Mouse (Mus musculus): Measurements from ENCODE around the gene Wdcp.
"Not testable (repeated sequence)": the region's sequence is repeated elsewhere in the genome, so short reads cannot be mapped to it uniquely, and the experiment has no call there.

Wdcp gene

DNA sequence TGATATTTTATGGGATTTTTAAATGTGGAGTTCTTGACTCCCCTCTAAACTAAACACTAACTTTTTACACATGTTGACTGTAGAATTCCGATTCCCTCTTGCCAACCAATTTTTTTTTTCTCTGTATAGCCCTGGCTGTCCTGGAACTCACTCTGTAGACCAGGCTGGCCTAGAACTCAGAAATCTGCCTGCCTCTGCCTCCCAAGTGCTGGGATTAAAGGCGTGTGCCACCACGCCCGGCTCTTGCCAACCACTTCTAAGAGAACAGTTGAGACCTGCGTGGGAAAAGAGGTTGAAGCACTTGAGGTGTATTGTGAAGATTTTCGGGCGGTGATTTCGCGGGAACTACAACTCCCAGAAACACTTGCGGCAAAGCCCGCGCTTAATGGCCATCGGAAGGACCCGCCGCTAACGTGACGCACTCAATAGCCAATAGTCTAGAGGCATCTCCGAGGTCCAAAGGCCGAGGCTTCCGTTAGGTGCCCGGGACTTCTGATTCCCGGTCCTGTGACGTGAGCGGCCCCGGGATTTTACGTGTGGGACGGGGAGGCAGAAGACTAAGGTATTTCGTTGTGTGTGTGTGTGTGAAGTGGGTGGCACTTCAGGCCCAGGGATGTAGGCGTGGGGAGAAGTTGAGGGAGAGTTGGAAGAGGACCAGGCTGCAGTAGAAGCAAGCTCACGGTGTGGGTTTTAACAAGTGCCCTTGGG is at the start of gene Wdcp:
TSS of gene Wdcp (plus strand) at position 414 of the 708 bp plus-strand sequence.
- DNase-seq (ENCODE audit: low spot score in 2 of 2), result peak; percentile 95 to 97

DNA sequence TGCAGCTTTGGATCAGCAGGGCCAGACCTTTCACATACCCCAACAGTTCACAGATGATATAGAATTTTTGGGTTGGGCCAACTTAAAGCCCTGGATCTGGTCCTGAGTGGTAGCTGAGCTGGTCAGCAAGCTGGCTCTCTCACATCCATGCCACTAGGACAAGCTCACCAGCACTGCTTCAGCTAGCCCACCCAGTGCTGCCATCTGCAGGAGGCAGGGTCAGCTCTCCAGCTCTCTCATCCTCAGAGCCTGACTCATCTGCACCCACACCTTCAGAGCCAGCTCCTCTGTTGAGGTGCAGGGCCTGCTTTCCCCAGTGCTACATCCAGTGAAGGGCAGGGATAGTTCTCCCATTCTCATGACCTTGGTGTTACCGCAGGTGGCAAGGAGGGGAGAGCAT is 49.4 kb upstream of the Wdcp start:
- DNase-seq (ENCODE audit: low spot score in 2 of 2), result peak in 1 of 2 experiments; percentile 38

GRCm38 (mm10) chr12:4797471-4797870 is 45.6 kb upstream of the Wdcp start:
- not testable (repeated sequence) for DNase-seq (ENCODE audit: low spot score in 2 of 2)

DNA sequence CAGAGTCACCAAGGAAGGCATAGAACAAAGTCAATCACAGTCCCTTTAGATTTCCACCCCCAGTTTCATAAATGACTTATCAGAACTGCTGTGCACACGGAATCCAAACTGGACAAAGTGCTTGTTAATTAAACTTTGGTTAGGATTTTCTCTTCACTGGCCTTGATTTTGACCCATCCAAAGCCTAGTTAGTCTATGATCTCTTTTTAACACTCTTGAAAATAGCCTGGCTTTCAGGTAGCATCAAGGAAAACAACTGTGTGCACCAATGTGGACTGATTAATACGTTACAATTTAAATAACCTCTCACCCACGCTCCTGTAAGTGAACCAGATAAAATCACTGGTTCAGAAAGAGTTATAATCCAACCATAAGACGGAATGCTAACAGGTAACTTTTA is 32.1 kb upstream of the Wdcp start:
- no peak for DNase-seq (ENCODE audit: low spot score in 2 of 2)

- DNase-seq (ENCODE audit: low spot score in 2 of 2), result no peak
Measured at GRCm38 (mm10) chr12:4811705-4812104, 31.4 kb upstream of the Wdcp start.

DNA sequence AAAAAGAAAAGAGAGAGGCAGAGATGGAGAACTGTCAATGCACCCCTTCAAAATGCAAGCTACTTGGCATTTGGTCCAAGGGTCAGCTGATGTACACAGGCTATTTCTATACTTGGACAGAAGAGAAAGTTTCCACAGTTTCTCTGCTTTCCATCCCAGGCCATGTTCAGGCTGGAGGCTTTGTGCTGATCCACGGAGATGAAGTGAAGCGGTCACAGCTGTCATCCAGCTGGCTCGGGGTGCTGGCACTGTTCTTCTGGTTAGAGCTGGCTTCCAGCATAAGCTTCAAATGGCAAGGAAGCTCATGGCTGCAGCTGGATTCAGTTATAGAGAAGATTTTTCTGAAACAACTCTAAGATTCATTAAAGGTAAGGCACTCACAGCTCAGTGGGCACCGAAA is 29.5 kb upstream of the Wdcp start:
- DNase-seq (ENCODE audit: low spot score in 2 of 2), result no peak

GRCm38 (mm10) chr12:4816680-4817360 is 26.3 kb upstream of the Wdcp start:
- DNase-seq (ENCODE audit: low spot score in 2 of 2), result no peak

- peak; percentile 98 to 99 for DNase-seq (ENCODE audit: low spot score in 2 of 2)
Measured at GRCm38 (mm10) chr12:4817361-4818101, 25.6 kb upstream of the Wdcp start, which contains the start of gene Sf3b6. TSS of gene Sf3b6 (plus strand) at chr12:4817544.

DNA sequence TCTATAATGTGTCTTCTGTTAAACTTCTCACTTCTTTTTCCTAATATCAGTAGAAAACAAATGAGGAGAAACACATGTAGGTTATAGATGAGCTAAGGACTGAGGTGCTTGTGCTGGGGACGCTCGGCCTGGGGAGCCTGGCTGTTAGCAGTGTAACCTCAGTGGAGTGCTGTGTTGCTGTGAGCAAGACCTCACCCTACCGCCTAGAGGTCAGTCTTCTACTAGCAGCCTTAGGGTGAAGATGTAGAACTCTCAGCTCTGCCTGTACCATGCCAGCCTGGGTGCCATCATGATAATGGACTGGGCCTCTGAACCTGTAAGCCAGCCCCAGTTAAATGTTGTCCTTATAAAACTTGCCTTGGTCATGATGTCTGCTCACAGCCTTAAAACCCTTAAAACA is 15.8 kb upstream of the Wdcp start:
- DNase-seq (ENCODE audit: low spot score in 2 of 2), result no peak

GRCm38 (mm10) chr12:4836959-4837358 is 6.1 kb upstream of the Wdcp start:
- peak in 1 of 2 experiments; percentile 62 for DNase-seq (ENCODE audit: low spot score in 2 of 2)

GRCm38 (mm10) chr12:4840010-4840409 is 3.1 kb upstream of the Wdcp start:
- no peak for DNase-seq (ENCODE audit: low spot score in 2 of 2)

DNA sequence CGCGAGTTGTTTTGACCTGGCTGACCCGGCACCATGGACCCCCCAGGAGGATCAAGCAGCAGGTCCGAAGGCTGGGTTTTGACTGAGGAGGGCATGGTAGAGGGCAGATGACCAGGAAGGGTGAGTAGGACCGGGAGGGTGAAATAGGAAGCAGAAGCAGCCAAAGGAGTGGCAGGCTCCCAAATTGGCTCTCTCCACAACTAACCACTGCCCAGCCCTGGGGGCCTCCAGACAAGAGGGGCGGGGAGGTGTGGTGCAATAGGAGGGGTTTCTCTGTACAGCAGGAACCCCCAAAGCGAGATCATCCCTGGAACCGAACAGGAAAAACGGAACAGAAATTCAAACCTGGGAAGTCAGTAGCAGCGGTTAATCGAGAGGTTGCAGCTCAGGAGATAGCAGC is 2.4 kb upstream of the Wdcp start:
- peak; percentile 45 to 50 for DNase-seq (ENCODE audit: low spot score in 2 of 2)

GRCm38 (mm10) chr12:4841392-4841887 is 1.7 kb upstream of the Wdcp start, which contains the start of gene Fkbp1b:
TSS of gene Fkbp1b (minus strand) at chr12:4841591.
- DNase-seq (ENCODE audit: low spot score in 2 of 2), result peak; percentile 69 to 70

- DNase-seq (ENCODE audit: low spot score in 2 of 2), result no peak
Measured at GRCm38 (mm10) chr12:4842456-4842855, 647 bp upstream of the Wdcp start.

GRCm38 (mm10) chr12:4843741-4844140 is 638 bp downstream of the Wdcp start:
- peak; percentile 43 to 49 for DNase-seq (ENCODE audit: low spot score in 2 of 2)

DNA sequence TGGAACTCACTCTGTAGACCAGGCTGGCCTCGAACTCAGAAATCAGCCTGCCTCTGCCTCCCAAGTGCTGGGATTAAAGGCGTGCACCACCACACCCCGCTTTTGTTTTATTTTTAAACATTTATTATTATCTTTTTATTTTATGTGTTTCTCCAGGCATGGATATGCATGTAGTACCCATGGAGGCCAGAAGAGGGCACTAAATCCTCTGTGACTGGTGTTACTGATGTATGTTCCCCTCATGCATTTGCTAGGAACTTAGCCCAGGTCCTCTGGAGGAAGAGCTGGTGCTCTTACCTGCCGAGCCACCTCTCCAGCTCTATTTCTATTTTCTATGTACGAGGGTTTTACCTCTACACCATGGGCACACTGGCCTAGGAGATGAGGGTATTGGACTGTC is 13.1 kb downstream of the Wdcp start:
- no peak for DNase-seq (ENCODE audit: low spot score in 2 of 2)

- no peak for DNase-seq (ENCODE audit: low spot score in 2 of 2)
Measured at GRCm38 (mm10) chr12:4856834-4857233, 13.7 kb downstream of the Wdcp start.

DNA sequence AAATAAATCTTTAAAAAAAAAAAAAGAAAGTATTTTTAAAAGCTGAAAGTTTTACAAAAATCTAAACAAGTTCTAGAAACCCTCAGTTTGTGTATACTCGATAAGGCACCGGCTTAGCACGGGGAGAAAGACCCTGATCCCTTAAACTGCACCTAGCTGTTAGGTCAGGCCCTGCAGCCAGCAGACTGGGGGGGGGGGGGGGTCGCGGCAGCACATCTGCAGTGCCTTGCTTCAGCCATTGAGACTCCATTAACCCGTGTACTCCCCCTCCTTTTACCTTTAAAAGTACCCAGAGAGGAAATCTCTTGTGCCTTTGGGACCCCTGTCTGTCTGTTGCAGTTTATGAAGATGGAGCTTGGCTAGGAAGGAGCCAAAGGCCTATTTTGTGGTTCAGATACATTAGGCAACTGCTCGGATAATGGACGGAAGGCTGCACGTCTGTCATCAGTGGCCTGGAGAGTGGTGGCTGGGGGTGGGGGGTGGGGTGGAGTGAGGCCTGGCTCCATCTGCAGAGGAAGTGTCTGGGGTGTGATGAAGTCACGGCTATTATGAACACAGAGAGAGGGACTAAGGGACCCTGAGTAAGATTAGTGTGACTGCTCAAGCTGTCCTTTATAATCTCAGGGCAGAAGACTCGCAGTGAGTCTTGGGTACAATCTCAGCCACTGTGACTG is 16.3 kb downstream of the Wdcp start:
- no peak for DNase-seq (ENCODE audit: low spot score in 2 of 2)

DNA sequence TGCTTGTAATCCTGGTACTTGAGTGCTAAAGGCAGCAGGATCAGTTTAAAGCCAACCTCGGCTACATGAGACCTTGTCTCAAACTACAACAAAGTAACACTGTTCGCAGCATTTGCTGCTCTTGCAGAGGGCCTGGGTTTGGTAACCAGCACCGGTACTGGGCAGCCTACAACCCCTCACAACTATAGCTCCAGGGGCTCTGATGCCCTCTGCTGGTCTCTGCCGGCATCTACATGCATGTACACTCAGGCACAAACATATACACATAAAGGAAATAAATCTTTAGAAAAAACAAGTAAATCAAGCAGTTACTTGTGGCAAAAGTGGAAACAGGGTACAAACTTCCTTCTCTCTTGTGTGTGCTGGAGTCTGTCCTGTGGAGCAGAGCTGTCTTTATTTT is 19.6 kb downstream of the Wdcp start:
- DNase-seq (ENCODE audit: low spot score in 2 of 2), result no peak

- no peak for DNase-seq (ENCODE audit: low spot score in 2 of 2)
Measured at GRCm38 (mm10) chr12:4863654-4864337, 20.7 kb downstream of the Wdcp start.

GRCm38 (mm10) chr12:4864338-4864690 is 21.2 kb downstream of the Wdcp start:
- DNase-seq (ENCODE audit: low spot score in 2 of 2), result peak; percentile 53 to 54

Measured in right cerebral cortex, postnatal 10 days (tissue).